Mouse (Mus musculus) embryonic facial prominence, embryonic 11.5 days (tissue): ENCODE measurements around the gene Dmd. TPM values are rescaled to one million over a fixed set of nuclear protein-coding genes. Genes with fewer than 3 reads are reported as not detected.

Experiments
- ATAC-seq: fragments of 200-750 bp; cut with Nextera tagmentation; replicated peaks from 2 replicates; pipeline ENCODE4 v1.8.0; 2017; ENCODE audit warnings: low read depth; ENCODE audit not compliant: insufficient number of reproducible peaks, low FRiP score, low TSS enrichment
- DNase-seq: peaks from one replicate; pipeline ENCODE4 v3.0.0-alpha.2; 2015; ENCODE audit warnings: low spot score
- H3K27ac ChIP-seq: fragments of 300-500 bp; sonication (generic); replicated peaks from 2 replicates; pipeline ENCODE4 v1.5.1; 2014; ENCODE audit warnings: mild to moderate bottlenecking, low read depth, low read length, control low read depth
- H3K27me3 ChIP-seq: fragments of 300-500 bp; sonication (generic); 2 replicates; pipeline ENCODE4 v1.6.1; 2014; ENCODE audit warnings: mild to moderate bottlenecking, low read length, moderate library complexity, mixed read lengths; ENCODE audit not compliant: control insufficient read depth, insufficient read depth
- H3K36me3 ChIP-seq: fragments of 300-500 bp; sonication (generic); replicated peaks from 2 replicates; pipeline ENCODE4 v1.6.1; 2014; ENCODE audit warnings: low read depth, mild to moderate bottlenecking, low read length, moderate library complexity, mixed read lengths; ENCODE audit not compliant: control insufficient read depth, insufficient read depth
- H3K4me1 ChIP-seq: fragments of 300-500 bp; sonication (generic); 2 replicates; pipeline ENCODE4 v1.6.1; 2014; ENCODE audit warnings: low read length, mixed read lengths; ENCODE audit not compliant: control insufficient read depth, insufficient read depth
- H3K4me2 ChIP-seq: fragments of 300-500 bp; sonication (generic); 2 replicates; pipeline ENCODE4 v1.6.1; 2014; ENCODE audit warnings: low read depth, mild to moderate bottlenecking, control low read depth, low read length, moderate library complexity
- H3K4me3 ChIP-seq: fragments of 300-500 bp; sonication (generic); 2 replicates; pipeline ENCODE4 v1.5.1; 2014; ENCODE audit warnings: low read depth, low read length, control low read depth
- H3K9ac ChIP-seq: fragments of 300-500 bp; sonication (generic); replicated peaks from 2 replicates; pipeline ENCODE4 v1.6.1; 2014; ENCODE audit warnings: mild to moderate bottlenecking, control low read depth, low read length
- H3K9me3 ChIP-seq: fragments of 300-500 bp; sonication (generic); replicated peaks from 2 replicates; pipeline ENCODE4 v1.6.1; 2016; ENCODE audit warnings: mild to moderate bottlenecking, low read length, inconsistent platforms, mixed read lengths; ENCODE audit not compliant: control insufficient read depth
- WGBS: fragments of 180-500 bp; shearing (Covaris S2); extraction: QIAGEN DNeasy Blood & Tissue Kit; methylation state at CpG from one replicate; pipeline ENCODE4 v1.1.7; 2014; 5-methylcytosine and 5-hydroxymethylcytosine counted together
- polyA plus RNA-seq: library from polyadenylated mRNA; unstranded; fragments of >200 nt; fragmentation: Nextera tagmentation; extraction: Ambion mirVana; gene quantifications from 2 replicates; pipeline ENCODE4 v1.2.1, GENCODE M21; 2014

Gene Dmd
- polyA plus RNA-seq, 1 experiment from 2014 or later: 9.7 TPM

- Histone ChIP-seq H3K9ac (no peak overlapping the region), H3K27me3 (no peaks in the 10 kb centered on the region), H3K36me3 (no peaks in the 10 kb centered on the region), H3K4me2 (no peak overlapping the region), H3K27ac (no peak overlapping the region), H3K4me1 (no peaks in the 10 kb centered on the region), H3K9me3 (no peaks in the 10 kb centered on the region), H3K4me3 (no peak overlapping the region)
- no peak for ATAC-seq
- DNase-seq: no peak
- 90% methylated on average over 3 of the region's 3 CpGs for WGBS
Observed at GRCm38 (mm10) chrX:85132706-85133105, 2184.0 kb downstream of the Dmd start.

GRCm38 (mm10) chrX:85137293-85137692, 2188.6 kb downstream of the Dmd start:
- DNase-seq (no peak), ATAC-seq (no peak)
- 82% methylated on average over 5 of the region's 5 CpGs for WGBS
- H3K9me3 ChIP-seq: no peaks in the 10 kb centered on the region
- no peak overlapping the region for H3K9ac ChIP-seq
- no peaks in the 10 kb centered on the region for H3K4me1 ChIP-seq
- no peak overlapping the region for H3K27ac ChIP-seq
- H3K36me3 ChIP-seq: no peaks in the 10 kb centered on the region
- H3K4me3 ChIP-seq: no peak overlapping the region
- H3K27me3 ChIP-seq: no peaks in the 10 kb centered on the region
- H3K4me2 ChIP-seq: no peak overlapping the region

- Histone ChIP-seq H3K4me1 (no peaks in the 10 kb centered on the region), H3K9ac (no peak overlapping the region), H3K36me3 (no peaks in the 10 kb centered on the region), H3K9me3 (no peaks in the 10 kb centered on the region), H3K4me2 (no peak overlapping the region), H3K27me3 (no peaks in the 10 kb centered on the region), H3K4me3 (no peak overlapping the region), H3K27ac (no peak overlapping the region)
- no peak for ATAC-seq
- DNase-seq: no peak
- WGBS: 64% methylated on average over 2 of the region's 2 CpGs
Observed at GRCm38 (mm10) chrX:85171264-85171663, 2222.6 kb downstream of the Dmd start.

- DNase-seq: no peak
- no peak for ATAC-seq
Observed at GRCm38 (mm10) chrX:85187565-85187964, 2238.9 kb downstream of the Dmd start.

GRCm38 (mm10) chrX:85193856-85194255, 2245.2 kb downstream of the Dmd start:
- no peak overlapping the region for H3K4me3 ChIP-seq
- DNase-seq (peak; percentile 64), ATAC-seq (no peak)

More at GRCm38 (mm10) chrX:85187565-85187964, 2238.9 kb downstream of the Dmd start:
- H3K27me3 ChIP-seq: no peaks in the 10 kb centered on the region
- H3K36me3 ChIP-seq: no peaks in the 10 kb centered on the region
- H3K9me3 ChIP-seq: no peaks in the 10 kb centered on the region
- H3K4me1 ChIP-seq: no peaks in the 10 kb centered on the region
- H3K4me3 ChIP-seq: no peak overlapping the region
- no peak overlapping the region for H3K27ac ChIP-seq
- H3K9ac ChIP-seq: no peak overlapping the region
- no peak overlapping the region for H3K4me2 ChIP-seq
- 51% methylated on average over 2 of the region's 2 CpGs for WGBS

GRCm38 (mm10) chrX:85197688-85198087, 2249.0 kb downstream of the Dmd start:
- Histone ChIP-seq H3K9ac (no peak overlapping the region), H3K9me3 (no peaks in the 10 kb centered on the region), H3K4me2 (no peak overlapping the region), H3K4me1 (no peaks in the 10 kb centered on the region), H3K4me3 (no peak overlapping the region), H3K36me3 (no peaks in the 10 kb centered on the region), H3K27me3 (no peaks in the 10 kb centered on the region), H3K27ac (no peak overlapping the region)
- DNase-seq: no peak
- ATAC-seq: no peak
- WGBS: 88% methylated on average over 5 of the region's 5 CpGs

More at GRCm38 (mm10) chrX:85193856-85194255, 2245.2 kb downstream of the Dmd start:
- Histone ChIP-seq H3K27ac (no peak overlapping the region), H3K4me2 (no peak overlapping the region), H3K9me3 (no peaks in the 10 kb centered on the region), H3K9ac (no peak overlapping the region), H3K36me3 (no peaks in the 10 kb centered on the region), H3K27me3 (no peaks in the 10 kb centered on the region), H3K4me1 (no peaks in the 10 kb centered on the region)

- Histone ChIP-seq H3K4me1 (no peaks in the 10 kb centered on the region), H3K27ac (no peak overlapping the region), H3K4me3 (no peak overlapping the region), H3K27me3 (no peaks in the 10 kb centered on the region), H3K4me2 (no peak overlapping the region), H3K9ac (no peak overlapping the region), H3K9me3 (no peaks in the 10 kb centered on the region), H3K36me3 (no peaks in the 10 kb centered on the region)
- ATAC-seq (no peak), DNase-seq (no peak)
- WGBS: 86% methylated on average over 3 of the region's 3 CpGs
Observed at GRCm38 (mm10) chrX:85199398-85199797, 2250.7 kb downstream of the Dmd start.

GRCm38 (mm10) chrX:85207001-85207400, 2258.3 kb downstream of the Dmd start:
- Histone ChIP-seq H3K4me2 (no peak overlapping the region), H3K36me3 (no peaks in the 10 kb centered on the region), H3K27me3 (no peaks in the 10 kb centered on the region), H3K27ac (no peak overlapping the region), H3K9me3 (no peaks in the 10 kb centered on the region), H3K4me1 (no peaks in the 10 kb centered on the region), H3K9ac (no peak overlapping the region), H3K4me3 (no peak overlapping the region)
- DNase-seq (no peak), ATAC-seq (no peak)
- 91% methylated on average over 2 of the region's 2 CpGs for WGBS
